Mouse (Mus musculus): ENCODE measurements around the gene Magea5. TPM values are rescaled to one million over a fixed set of nuclear protein-coding genes. Genes with fewer than 3 reads are reported as not detected.

Gene Magea5
- polyA plus RNA-seq (2015; fragmentation: Nextera tagmentation; extraction: Ambion mirVana) = not detected in 2 replicates

GRCm38 (mm10) chrX:155063045-155063444, at the start of gene Magea5:
Magea5 (minus strand) TSS chrX:155063145.

GRCm38 (mm10) chrX:155093566-155093965, 30.6 kb upstream of the Magea5 start, which contains the start of gene Magea2:
Magea2 (minus strand) TSS chrX:155093666.

GRCm38 (mm10) chrX:155089693-155090092, 26.7 kb upstream of the Magea5 start, which contains the start of gene Magea1:
Magea1 (minus strand) TSS chrX:155089793.

Other genes with a start within 250 kb of the Magea5 start
- not detected in 2 replicates for gene Cldn34b1, start 172.9 kb downstream of the Magea5 start, polyA plus RNA-seq (2015; fragmentation: Nextera tagmentation; extraction: Ambion mirVana)
- not detected in 2 replicates for gene Magea6, start 127.2 kb downstream of the Magea5 start, polyA plus RNA-seq (2015; fragmentation: Nextera tagmentation; extraction: Ambion mirVana)
- not detected in 2 replicates for gene Magea3, start 113.6 kb downstream of the Magea5 start, polyA plus RNA-seq (2015; fragmentation: Nextera tagmentation; extraction: Ambion mirVana)
- not detected in 2 replicates for gene Magea8, start 67.3 kb downstream of the Magea5 start, polyA plus RNA-seq (2015; fragmentation: Nextera tagmentation; extraction: Ambion mirVana)
- gene Magea1, start 26.6 kb upstream of the Magea5 start, polyA plus RNA-seq (2015; fragmentation: Nextera tagmentation; extraction: Ambion mirVana) = not detected in 2 replicates
- gene Magea2, start 30.5 kb upstream of the Magea5 start, polyA plus RNA-seq (2015; fragmentation: Nextera tagmentation; extraction: Ambion mirVana) = not detected in 2 replicates
- not detected in 2 replicates for gene Cldn34b2, start 65.3 kb upstream of the Magea5 start, polyA plus RNA-seq (2015; fragmentation: Nextera tagmentation; extraction: Ambion mirVana)
- 355 and 384 TPM in 2 replicates for gene Sat1, start 153.3 kb upstream of the Magea5 start, polyA plus RNA-seq (2015; fragmentation: Nextera tagmentation; extraction: Ambion mirVana)
- 72.4 and 82.7 TPM in 2 replicates for gene Acot9, start 199.3 kb upstream of the Magea5 start, polyA plus RNA-seq (2015; fragmentation: Nextera tagmentation; extraction: Ambion mirVana)